Mouse (Mus musculus) midbrain, postnatal 0 days (tissue): ENCODE measurements at regions not wholly inside any gene's neighbourhood (a gene's known extent, or its start where the extent isn't known, plus 50 kb on each side); places are given as distances from the start of the nearest gene placed in this dataset.

Experiments
- ATAC-seq: fragments of 200-750 bp; cut with Nextera tagmentation; 2 replicates; pipeline ENCODE4 v1.8.0; 2017; ENCODE audit warnings: moderate number of reproducible peaks, mild to moderate bottlenecking, moderate TSS enrichment, moderate library complexity; ENCODE audit not compliant: low FRiP score
- DNase-seq: peaks from one replicate; pipeline ENCODE4 v3.0.0-alpha.2; 2015; ENCODE audit warnings: low spot score
- H3K27ac ChIP-seq: fragments of 300-500 bp; sonication (generic); 2 replicates; pipeline ENCODE4 v1.5.1; 2014; ENCODE audit warnings: low read depth, mild to moderate bottlenecking, low read length, mixed read lengths
- H3K27me3 ChIP-seq: fragments of 300-500 bp; sonication (generic); 2 replicates; pipeline ENCODE4 v1.6.1; 2014; ENCODE audit warnings: low read length, control low read depth, mixed read lengths; ENCODE audit not compliant: insufficient read depth
- H3K36me3 ChIP-seq: fragments of 300-500 bp; sonication (generic); 2 replicates; pipeline ENCODE4 v1.6.1; 2014; ENCODE audit warnings: low read length, control low read depth, mixed read lengths; ENCODE audit not compliant: insufficient read depth
- H3K4me1 ChIP-seq: fragments of 300-500 bp; sonication (generic); 2 replicates; pipeline ENCODE4 v1.6.1; 2014; ENCODE audit warnings: mild to moderate bottlenecking, control low read depth, antibody characterized with exemption, low read length, mixed read lengths; ENCODE audit not compliant: insufficient read depth
- H3K4me2 ChIP-seq: fragments of 300-500 bp; sonication (generic); 2 replicates; pipeline ENCODE4 v1.6.1; 2014; ENCODE audit warnings: low read depth, mild to moderate bottlenecking, low read length, mixed read lengths; ENCODE audit not compliant: poor library complexity, severe bottlenecking
- H3K4me3 ChIP-seq: fragments of 300-500 bp; sonication (generic); 2 replicates; pipeline ENCODE4 v1.5.1; 2014; ENCODE audit warnings: low read depth, mild to moderate bottlenecking, low read length, moderate library complexity
- H3K9ac ChIP-seq: fragments of 300-500 bp; sonication (generic); replicated peaks from 2 replicates; pipeline ENCODE4 v1.6.1; 2014; ENCODE audit warnings: mild to moderate bottlenecking, low read length, moderate library complexity, mixed read lengths; ENCODE audit not compliant: poor library complexity, severe bottlenecking
- H3K9me3 ChIP-seq: fragments of 300-500 bp; sonication (generic); 2 replicates; pipeline ENCODE4 v1.6.1; 2016; ENCODE audit warnings: low read length, control low read depth
- CTCF ChIP-seq: IDR thresholded peaks from 2 replicates; pipeline ENCODE4 v1.5.1; 2016; ENCODE audit warnings: antibody characterized with exemption, mild to moderate bottlenecking
- WGBS: fragments of 180-500 bp; shearing (Covaris S2); extraction: QIAGEN DNeasy Blood & Tissue Kit; methylation state at CpG from one replicate; pipeline ENCODE4 v1.1.7; 2014; 5-methylcytosine and 5-hydroxymethylcytosine counted together

GRCm38 (mm10) chr2:148117420-148117819 lies 70.7 kb upstream of the Foxa2 start:
- H3K4me2 ChIP-seq = no peak overlapping the region
- no peak overlapping the region for H3K9ac ChIP-seq
- H3K36me3 ChIP-seq = no peaks in the 10 kb centered on the region
- 63% methylated on average over 2 of the region's 2 CpGs for WGBS
- no peak overlapping the region for H3K27ac ChIP-seq
- DNase-seq (no peak), ATAC-seq (no peak)
- TF ChIP-seq CTCF = no peak
- no peak overlapping the region for H3K4me3 ChIP-seq
- no peaks in the 10 kb centered on the region for H3K4me1 ChIP-seq
- H3K27me3 ChIP-seq = no peaks in the 10 kb centered on the region
- no peaks in the 10 kb centered on the region for H3K9me3 ChIP-seq

- no peak overlapping the region for H3K4me3 ChIP-seq
- H3K9me3 ChIP-seq = no peaks in the 10 kb centered on the region
- H3K36me3 ChIP-seq = no peaks in the 10 kb centered on the region
- H3K9ac ChIP-seq = no peak overlapping the region
- peak; percentile 77; the same call in 1 of the 2 replicates for ATAC-seq
- H3K4me2 ChIP-seq = no peak overlapping the region
- H3K27ac ChIP-seq = no peak overlapping the region
- WGBS = 41% methylated on average over 13 of the region's 13 CpGs
- no peaks in the 10 kb centered on the region for H3K27me3 ChIP-seq
- peak; percentile 83 for TF ChIP-seq CTCF
- DNase-seq = peak; percentile 65
- no peaks in the 10 kb centered on the region for H3K4me1 ChIP-seq
Observed at GRCm38 (mm10) chr2:148121885-148122876, 75.4 kb upstream of the Foxa2 start.

- no peak for ATAC-seq
- Histone ChIP-seq H3K4me2 (no peak overlapping the region), H3K4me3 (no peak overlapping the region), H3K36me3 (no peaks in the 10 kb centered on the region), H3K27ac (no peak overlapping the region), H3K4me1 (no peaks in the 10 kb centered on the region), H3K27me3 (no peaks in the 10 kb centered on the region), H3K9me3 (no peaks in the 10 kb centered on the region), H3K9ac (no peak overlapping the region)
- 55% methylated on average over 3 of the region's 3 CpGs for WGBS
- TF ChIP-seq CTCF = peak; percentile 55
- DNase-seq = no peak
Observed at GRCm38 (mm10) chr2:148123780-148124179, 77.0 kb upstream of the Foxa2 start.

GRCm38 (mm10) chr2:148133811-148134210 lies 87.0 kb upstream of the Foxa2 start:
- no peak for DNase-seq
- no peaks in the 10 kb centered on the region for H3K27me3 ChIP-seq
- 81% methylated on average over 1 of the region's 1 CpGs for WGBS
- H3K9me3 ChIP-seq = no peaks in the 10 kb centered on the region
- H3K27ac ChIP-seq = no peak overlapping the region
- ATAC-seq = no peak
- no peak overlapping the region for H3K4me3 ChIP-seq
- TF ChIP-seq CTCF = no peak
- no peaks in the 10 kb centered on the region for H3K4me1 ChIP-seq
- no peak overlapping the region for H3K4me2 ChIP-seq
- H3K9ac ChIP-seq = no peak overlapping the region
- no peaks in the 10 kb centered on the region for H3K36me3 ChIP-seq

GRCm38 (mm10) chr2:148141936-148142335 lies 95.2 kb upstream of the Foxa2 start:
- no peaks in the 10 kb centered on the region for H3K9me3 ChIP-seq
- no peak for DNase-seq

GRCm38 (mm10) chr2:148144816-148145215 lies 98.0 kb upstream of the Foxa2 start:
- no peak for TF ChIP-seq CTCF
- no peak overlapping the region for H3K27ac ChIP-seq
- ATAC-seq (no peak), DNase-seq (no peak)
- no peaks in the 10 kb centered on the region for H3K9me3 ChIP-seq
- no peak overlapping the region for H3K4me3 ChIP-seq
- H3K4me2 ChIP-seq = no peak overlapping the region
- H3K9ac ChIP-seq = no peak overlapping the region
- no peaks in the 10 kb centered on the region for H3K36me3 ChIP-seq
- no peaks in the 10 kb centered on the region for H3K4me1 ChIP-seq
- WGBS = 33% methylated on average over 1 of the region's 1 CpGs
- no peaks in the 10 kb centered on the region for H3K27me3 ChIP-seq

More at GRCm38 (mm10) chr2:148141936-148142335, 95.2 kb upstream of the Foxa2 start:
- Histone ChIP-seq H3K36me3 (no peaks in the 10 kb centered on the region), H3K4me2 (no peak overlapping the region), H3K27me3 (no peaks in the 10 kb centered on the region), H3K9ac (no peak overlapping the region), H3K4me3 (no peak overlapping the region), H3K4me1 (no peaks in the 10 kb centered on the region), H3K27ac (no peak overlapping the region)
- ATAC-seq = no peak
- 81% methylated on average over 4 of the region's 4 CpGs for WGBS
- TF ChIP-seq CTCF = no peak
